Mouse (Mus musculus) mature B cell (primary cell): Measurements from ENCODE around the gene Gnb4.

Source experiments
- in situ Hi-C: fragments of 300-500 bp; cut with MboI; formaldehyde crosslinking; loops from 2 replicates; pipeline ENCODE4 v1.14.3; 2019

The Gnb4 gene

GRCm38 (mm10) chr3:32614786-32615185, 1.6 kb downstream of the Gnb4 start:
- in situ Hi-C loops: no loop called here

GRCm38 (mm10) chr3:32611606-32612170, 4.7 kb downstream of the Gnb4 start:
- in situ Hi-C loops: no loop called here

DNA sequence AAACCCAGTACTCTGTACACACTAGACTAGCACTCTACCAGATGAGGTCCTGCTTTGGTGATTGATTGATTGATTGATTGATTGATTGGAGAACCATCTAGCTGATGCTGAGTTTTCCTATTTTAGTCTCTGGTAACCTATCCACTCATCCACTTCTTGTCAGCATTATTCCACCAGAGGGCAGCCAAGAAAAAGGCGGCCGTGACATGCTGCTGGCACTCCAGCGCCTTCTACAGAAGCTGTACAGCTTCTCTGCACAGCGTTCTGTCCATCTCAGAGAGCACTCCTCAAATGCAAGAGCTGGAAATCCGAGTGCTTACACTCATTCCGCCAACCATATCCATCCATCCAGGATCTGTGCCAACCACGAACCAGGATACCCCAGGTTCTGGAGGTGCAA, 5.8 kb downstream of the Gnb4 start:
- in situ Hi-C loops: no loop called here

DNA sequence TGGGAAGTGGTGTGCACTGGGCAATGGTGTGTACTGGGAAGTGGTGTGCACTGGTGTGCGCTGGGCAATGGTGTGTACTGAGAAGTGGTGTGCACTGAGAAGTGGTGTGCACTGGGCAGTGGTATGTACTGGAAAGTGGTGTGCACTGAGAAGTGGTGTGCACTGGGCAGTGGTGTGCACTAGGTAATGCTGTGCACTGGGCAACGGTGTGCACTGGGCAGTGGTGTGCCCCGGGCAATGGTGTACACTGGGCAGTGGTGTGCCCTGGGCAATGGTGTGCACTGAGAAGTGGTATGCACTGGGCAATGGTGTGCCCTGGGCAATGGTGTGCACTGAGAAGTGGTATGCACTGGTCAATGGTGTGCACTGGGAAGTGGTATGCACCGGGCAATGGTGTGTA, 7.2 kb downstream of the Gnb4 start:
- in situ Hi-C loops: no loop called here

GRCm38 (mm10) chr3:32601055-32601454, 15.3 kb downstream of the Gnb4 start:
- in situ Hi-C loops: no loop called here

GRCm38 (mm10) chr3:32599328-32599727, 17.1 kb downstream of the Gnb4 start:
- in situ Hi-C loops: no loop called here

- in situ Hi-C loops: no loop called here
Observed at GRCm38 (mm10) chr3:32595080-32595479, 21.3 kb downstream of the Gnb4 start.

- in situ Hi-C loops: no loop called here
Observed at GRCm38 (mm10) chr3:32586274-32586673, 30.1 kb downstream of the Gnb4 start.

- in situ Hi-C loops: no loop called here
Observed at GRCm38 (mm10) chr3:32583489-32583888, 32.9 kb downstream of the Gnb4 start.

DNA sequence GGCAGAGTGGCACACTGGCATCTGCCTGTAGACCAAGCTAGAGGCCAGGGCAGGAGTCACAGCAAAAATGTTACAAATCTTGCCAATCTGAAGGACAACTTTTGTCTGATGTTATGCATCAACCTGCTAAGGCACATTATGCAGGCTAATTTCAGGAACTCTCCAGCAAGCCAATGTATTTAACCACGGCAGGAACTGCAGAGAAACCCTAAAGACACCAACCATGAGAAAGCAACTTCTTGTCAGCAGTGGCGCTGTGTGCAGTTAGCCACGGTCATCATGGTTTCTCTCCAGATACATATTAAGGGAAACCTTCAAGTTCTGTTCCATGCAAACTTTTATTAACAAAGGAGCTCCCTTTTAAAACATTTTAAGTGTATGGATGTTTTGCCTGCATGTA, 34.5 kb downstream of the Gnb4 start:
- in situ Hi-C loops: no loop called here

- in situ Hi-C loops: no loop called here
Observed at GRCm38 (mm10) chr3:32580738-32581137, 35.6 kb downstream of the Gnb4 start.

GRCm38 (mm10) chr3:32578772-32579171, 37.6 kb downstream of the Gnb4 start:
- in situ Hi-C loops: no loop called here

DNA sequence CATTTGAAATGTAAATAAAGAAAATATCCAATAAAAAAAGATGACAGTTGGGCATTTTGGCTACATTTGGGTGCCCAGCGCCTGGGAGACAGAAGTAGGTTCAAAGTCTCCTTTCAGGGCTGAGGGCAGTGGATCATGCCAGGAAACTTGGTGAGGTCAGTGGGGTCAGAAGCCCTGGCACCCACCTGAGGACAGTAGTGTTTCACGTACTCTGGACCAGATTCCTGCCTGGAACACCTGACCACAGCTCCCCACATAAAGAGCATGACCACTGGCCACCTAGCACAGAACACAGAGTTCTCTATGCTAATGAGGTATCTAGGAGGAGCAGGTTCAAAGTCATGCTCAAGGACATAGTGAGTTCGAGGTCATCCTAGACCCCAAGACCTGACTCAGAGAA, 41.2 kb downstream of the Gnb4 start:
- in situ Hi-C loops: no loop called here

DNA sequence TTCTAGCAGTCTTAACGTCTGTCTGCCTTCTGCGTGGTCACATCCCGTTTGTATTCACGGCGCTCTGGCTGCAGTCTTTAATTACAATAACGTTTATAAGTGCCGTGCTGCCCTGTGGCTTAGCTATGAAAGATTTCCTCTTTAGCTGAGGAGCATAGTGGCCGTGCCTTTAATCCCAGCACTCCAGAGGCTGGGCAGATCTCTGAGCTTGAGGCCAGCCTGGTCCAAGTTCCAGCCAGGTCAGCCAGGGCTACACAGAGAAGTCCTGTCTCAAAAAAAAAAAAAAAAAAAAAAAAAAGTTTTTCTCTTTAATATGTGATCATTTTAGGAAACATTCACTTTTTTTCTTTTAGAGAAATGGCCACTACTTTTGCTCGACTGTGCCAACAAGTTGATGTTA, 42.5 kb downstream of the Gnb4 start:
- in situ Hi-C loops: no loop called here

GRCm38 (mm10) chr3:32573086-32573485, 43.3 kb downstream of the Gnb4 start:
- in situ Hi-C loops: no loop called here

DNA sequence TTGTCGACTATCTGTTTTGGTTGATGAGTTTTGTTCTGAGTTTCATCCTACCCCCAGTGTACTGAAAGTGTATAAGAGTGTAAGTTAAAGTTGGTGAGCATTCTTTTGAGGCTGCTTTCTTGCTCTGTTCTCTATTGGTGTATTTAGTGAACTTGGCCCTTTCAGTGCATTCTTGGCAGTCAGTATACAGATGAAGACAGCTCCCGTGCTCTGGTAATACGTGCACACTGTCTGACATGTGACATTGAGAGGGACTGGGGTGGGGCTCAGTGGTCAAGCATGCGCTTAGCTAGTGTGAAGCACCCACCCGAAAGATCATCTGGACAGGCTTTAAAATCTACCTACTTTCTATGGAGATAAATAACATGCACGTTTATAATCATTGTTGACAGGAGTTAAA, 53.0 kb downstream of the Gnb4 start:
- in situ Hi-C loops: no loop called here

GRCm38 (mm10) chr3:32553061-32553460, 63.3 kb downstream of the Gnb4 start:
- in situ Hi-C loops: no loop called here

DNA sequence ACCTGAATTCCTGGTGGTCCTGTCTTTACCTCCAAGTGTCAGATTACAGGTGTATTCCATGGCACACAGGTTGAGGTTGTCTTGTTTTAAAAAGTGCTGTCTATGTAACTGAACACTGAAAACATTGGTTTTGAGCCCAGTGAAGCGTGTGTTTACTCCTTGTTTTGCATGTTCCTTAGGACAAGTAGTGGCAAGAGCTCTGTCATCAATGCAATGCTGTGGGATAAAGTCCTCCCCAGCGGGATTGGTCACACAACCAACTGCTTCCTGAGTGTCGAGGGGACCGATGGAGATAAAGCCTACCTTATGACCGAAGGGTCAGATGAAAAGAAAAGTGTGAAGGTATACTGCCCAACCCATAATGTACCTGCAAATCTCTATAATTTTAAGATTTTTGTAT, 78.3 kb downstream of the Gnb4 start:
- in situ Hi-C loops: no loop called here

- in situ Hi-C loops: no loop called here
Observed at GRCm38 (mm10) chr3:32537556-32537955, 78.8 kb downstream of the Gnb4 start.

DNA sequence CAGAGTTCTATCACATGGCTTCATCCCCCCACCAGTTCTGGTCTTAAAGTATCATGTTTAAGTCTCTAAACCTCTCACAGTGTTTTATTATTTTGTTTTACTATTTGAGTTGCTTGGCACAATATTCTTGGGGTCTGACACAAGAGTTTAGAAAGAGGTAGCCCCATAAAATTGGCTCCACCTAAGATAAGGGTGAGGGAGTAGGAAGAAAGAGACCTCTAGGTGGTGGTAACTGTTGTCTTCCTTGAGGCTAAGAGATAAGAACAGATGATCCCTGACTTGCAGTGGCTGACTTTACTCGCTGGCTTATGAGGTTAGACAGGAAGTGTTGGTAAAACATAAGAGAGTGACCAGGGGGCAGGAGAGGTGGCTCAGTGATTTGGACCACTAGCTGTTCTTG, 80.7 kb downstream of the Gnb4 start:
- in situ Hi-C loops: no loop called here
